In the genomic region with DNA sequence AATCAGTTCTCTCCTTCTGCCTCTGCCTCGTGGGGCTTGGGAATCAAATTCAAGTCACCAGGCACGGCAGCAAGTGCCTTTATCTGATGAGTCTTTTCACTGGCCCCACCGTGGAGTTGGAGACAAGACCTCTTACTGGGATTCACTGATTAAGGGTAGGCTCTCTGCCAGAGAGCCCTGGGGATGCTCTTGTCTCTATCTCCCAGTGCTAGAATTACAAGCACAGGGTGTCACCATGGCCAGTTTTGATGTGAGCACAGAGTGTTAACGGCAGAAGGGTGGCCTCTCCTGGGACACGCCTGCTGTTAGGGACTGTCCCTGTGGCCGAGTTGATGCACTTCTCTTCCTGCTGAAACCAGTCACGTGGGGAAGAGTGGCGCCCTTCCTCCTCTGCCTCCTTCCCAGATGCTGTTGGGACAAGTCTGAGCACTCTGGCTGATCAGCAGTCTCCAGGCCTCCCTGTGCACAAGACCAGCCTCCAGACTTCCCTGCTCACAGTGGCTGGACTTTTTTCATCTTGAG, we compare ENCODE assay signal across 1 mouse cellular context.
A peak's percentile ranks its signal among the peaks of the same experiment; 100 is the strongest.
TF ChIP-seq lines count a peak whose summit lies in the region.

No protein-coding gene starts in this region.

TF ChIP-seq in MEL, 35 proteins besides CTCF, POLR2A, EP300 and RAD21 (continued from another document):
- TF ChIP-seq TCF12 (IDR thresholded peaks at IDR 0.05; ENCODE audit: low read depth, low read length) (peak; percentile 65; the same call in 1 of the 2 replicates), SMC3 (IDR thresholded peaks at IDR 0.05; ENCODE audit: low read depth, low read length) (peak; percentile 27; the same call in 1 of the 2 replicates), ZC3H11A (IDR thresholded peaks at IDR 0.05; ENCODE audit: low read depth, low read length) (no peak), CHD2 (IDR thresholded peaks at IDR 0.05; ENCODE audit: low read length) (no peak), NRF1 (IDR thresholded peaks at IDR 0.05; ENCODE audit: insufficient read depth, low read depth, low read length, poor library complexity, severe bottlenecking) (no peak), USF1 (IDR thresholded peaks at IDR 0.05; ENCODE audit: low read depth, low read length) (peak; percentile 85), RCOR1 (IDR thresholded peaks at IDR 0.05; ENCODE audit: low read depth, low read length) (peak; percentile 86), MXI1 (IDR thresholded peaks at IDR 0.05; ENCODE audit: low read depth, low read length) (peak; percentile 31; the same call in 1 of the 2 replicates), ZKSCAN1 (IDR thresholded peaks at IDR 0.05; ENCODE audit: low read depth, low read length) (no peak), HCFC1 (IDR thresholded peaks at IDR 0.05; ENCODE audit: low read depth, low read length) (no peak), MAZ (IDR thresholded peaks at IDR 0.05; ENCODE audit: low read depth, low read length) (0 out of 2 replicates have a peak, but pooled peaks have one; percentile 30), ELF1 (IDR thresholded peaks at IDR 0.05; ENCODE audit: low read depth, low read length) (no peak), POLR2AphosphoS5 (IDR thresholded peaks at IDR 0.05; ENCODE audit: borderline replicate concordance, low read depth, low read length) (no peak), USF2 (IDR thresholded peaks at IDR 0.05; ENCODE audit: borderline replicate concordance in 1 of 2, insufficient read depth in 1 of 2, low read depth in 1 of 2, low read length in 2 of 2) (0 out of 4 replicates have a peak, but pooled peaks of 1 of the 2 experiments have one; percentile 34), MAX (IDR thresholded peaks at IDR 0.05; ENCODE audit: low read length) (peak; percentile 53), ZMIZ1 (IDR thresholded peaks at IDR 0.05; ENCODE audit: low read depth, low read length) (no peak), NELFE (IDR thresholded peaks at IDR 0.05; ENCODE audit: low read depth, low read length) (no peak)
TF ChIP-seq in MEL: peak in this region for 14.
